Mouse (Mus musculus): Measurements from ENCODE around the gene M1ap. TPM values are rescaled to one million over a fixed set of nuclear protein-coding genes. Genes with fewer than 3 reads are reported as not detected.

The M1ap gene
- polyA plus RNA-seq, 1 experiment from 2014 or later, result 1.2 TPM

DNA sequence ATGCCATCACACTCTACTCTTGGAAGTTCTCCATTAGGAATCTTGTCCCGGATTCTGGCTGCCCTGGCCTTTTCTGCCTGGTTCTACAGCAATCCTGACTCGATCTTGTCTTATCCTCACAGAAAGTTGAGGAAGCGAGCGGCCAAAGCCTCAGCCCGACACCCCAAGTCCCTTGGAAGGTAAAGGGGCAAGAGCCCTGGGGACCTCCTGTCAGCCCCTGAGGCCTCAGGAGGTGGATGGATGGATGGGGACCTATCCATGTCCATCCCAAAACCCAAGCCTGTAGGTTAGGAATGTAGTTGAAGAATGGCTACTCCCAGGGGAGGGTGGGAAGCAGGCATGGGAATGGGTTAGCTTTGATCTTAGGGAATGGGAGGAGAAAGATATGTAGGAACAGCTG lies 97.3 kb downstream of the M1ap start:
- Histone ChIP-seq H3K27ac (no peak overlapping the region), H3K9ac (no peak overlapping the region), H3K36me3 (no peaks in the 10 kb centered on the region), H3K4me2 (no peak overlapping the region), H3K4me1 (no peaks in the 10 kb centered on the region), H3K4me3 (replicated peaks) (no peak overlapping the region), H3K27me3 (replicated peaks) (no peaks in the 10 kb centered on the region), H3K9me3 (no peaks in the 10 kb centered on the region)
- ATAC-seq (ENCODE audit: insufficient read depth, low FRiP score, low read depth), result no peak
- WGBS, result 87% methylated on average over 5 of the region's 5 CpGs

GRCm38 (mm10) chr6:83044742-83045141 lies 98.0 kb downstream of the M1ap start:
- no peak overlapping the region for H3K4me3 ChIP-seq (replicated peaks)
- no peaks in the 10 kb centered on the region for H3K27me3 ChIP-seq (replicated peaks)
- ATAC-seq (ENCODE audit: insufficient read depth, low FRiP score, low read depth), result no peak
- H3K4me1 ChIP-seq, result no peaks in the 10 kb centered on the region
- H3K4me2 ChIP-seq, result no peak overlapping the region
- WGBS, result 67% methylated on average over 9 of the region's 9 CpGs
- no peak overlapping the region for H3K9ac ChIP-seq
- H3K9me3 ChIP-seq, result no peaks in the 10 kb centered on the region
- no peaks in the 10 kb centered on the region for H3K36me3 ChIP-seq
- no peak overlapping the region for H3K27ac ChIP-seq

GRCm38 (mm10) chr6:83049367-83049766 lies 102.7 kb downstream of the M1ap start:
- H3K4me3 ChIP-seq (replicated peaks), result no peak overlapping the region
- H3K4me1 ChIP-seq, result peaks cover 13% of the 10 kb centered on the region
- H3K27ac ChIP-seq, result no peak overlapping the region
- H3K36me3 ChIP-seq, result peaks cover 12% of the 10 kb centered on the region
- no peak overlapping the region for H3K9ac ChIP-seq
- no peaks in the 10 kb centered on the region for H3K27me3 ChIP-seq (replicated peaks)
- H3K9me3 ChIP-seq, result no peaks in the 10 kb centered on the region
- no peak for ATAC-seq (ENCODE audit: insufficient read depth, low FRiP score, low read depth)
- 73% methylated on average over 10 of the region's 10 CpGs for WGBS
- H3K4me2 ChIP-seq, result no peak overlapping the region

DNA sequence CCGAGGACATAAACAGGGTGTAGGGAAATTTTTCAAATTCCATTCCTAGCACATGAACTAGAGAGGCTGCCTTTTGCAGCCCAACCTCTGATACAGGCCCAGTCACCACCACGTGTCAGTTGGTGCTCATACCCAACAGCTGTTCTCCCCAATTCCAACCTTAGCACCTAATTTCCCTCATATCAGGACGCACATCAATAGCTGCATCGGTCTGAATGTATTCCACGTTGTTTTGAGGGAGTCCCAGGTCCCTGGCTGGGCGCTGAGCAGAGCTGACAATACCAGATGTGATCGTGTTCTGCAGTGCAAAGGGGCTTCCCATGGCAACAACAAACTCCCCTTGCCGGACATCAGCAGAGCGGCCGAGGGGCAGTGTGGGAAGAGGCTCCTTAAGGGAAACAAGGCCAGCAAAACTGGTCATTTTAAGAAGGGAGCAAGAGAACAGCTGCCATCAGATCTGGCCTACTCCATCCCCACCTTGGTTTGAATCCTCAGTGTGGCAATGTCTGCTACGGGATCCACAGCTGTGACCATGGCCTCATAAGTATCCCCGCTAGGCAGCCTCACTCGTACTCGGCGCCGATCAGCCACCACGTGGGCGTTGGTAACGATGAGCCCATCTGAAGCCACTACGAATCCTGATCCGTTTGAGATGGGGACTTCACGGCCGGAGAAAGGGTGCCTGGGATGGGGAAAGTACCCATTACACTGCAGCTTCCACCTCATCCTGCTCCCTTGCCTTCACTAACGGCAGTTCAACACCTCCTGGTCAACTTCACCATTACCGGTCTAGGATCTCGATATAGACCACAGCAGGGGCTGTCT lies 106.6 kb downstream of the M1ap start:
- Histone ChIP-seq H3K9me3 (no peaks in the 10 kb centered on the region), H3K4me1 (peaks cover 22% of the 10 kb centered on the region), H3K27me3 (replicated peaks) (no peaks in the 10 kb centered on the region), H3K9ac (peak overlapping the region; percentile 55), H3K4me2 (peak overlapping the region; percentile 82), H3K36me3 (peaks cover 19% of the 10 kb centered on the region), H3K4me3 (replicated peaks) (peak overlapping the region; percentile 85), H3K27ac (peak overlapping the region; percentile 84)
- WGBS, result 2% methylated on average over 26 of the region's 26 CpGs
- ATAC-seq (ENCODE audit: insufficient read depth, low FRiP score, low read depth), result no peak

DNA sequence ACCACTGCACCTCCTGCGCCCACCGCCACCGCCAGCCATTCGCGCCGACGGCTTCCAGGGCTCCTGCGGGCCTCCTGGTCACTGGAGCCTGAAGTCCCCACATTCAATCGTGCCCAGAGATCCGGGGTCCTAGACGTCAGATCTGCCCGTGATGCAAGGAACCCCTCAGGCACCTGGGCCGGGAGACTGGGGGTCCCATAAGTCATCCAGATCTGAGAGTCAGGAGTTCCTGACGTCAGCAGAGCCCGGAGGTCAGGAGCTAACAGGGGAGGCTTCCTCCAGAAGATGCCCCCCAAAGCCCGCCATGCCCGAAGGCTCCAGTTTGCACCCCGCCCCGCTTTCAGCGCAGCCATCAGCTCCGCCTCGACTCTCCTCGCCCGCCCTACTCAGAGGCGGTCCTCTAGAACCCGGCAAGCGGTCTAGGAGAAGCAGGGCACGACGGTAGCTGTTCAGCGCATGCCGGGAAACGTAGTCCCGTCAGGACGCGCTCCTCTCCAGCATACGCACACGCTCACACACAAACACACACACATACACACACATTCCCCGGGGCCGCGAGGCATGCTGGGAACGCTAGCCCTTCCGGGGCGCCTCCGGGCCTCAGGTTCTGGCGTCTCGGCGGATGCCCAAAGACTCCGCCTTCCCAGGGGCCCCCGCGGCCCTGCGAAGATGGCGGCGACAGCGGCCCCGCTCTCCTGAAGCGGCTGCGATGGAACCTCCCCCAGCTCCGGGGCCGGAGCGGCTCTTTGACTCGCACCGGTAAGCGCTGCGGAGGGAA lies 107.6 kb downstream of the M1ap start, which contains the start of gene Aup1:
Gene Aup1 (plus strand): TSS at position 448 of the 778 bp plus-strand sequence.
- H3K4me1 ChIP-seq, result peaks cover 22% of the 10 kb centered on the region
- WGBS, result under 1% methylated on average over 62 of the region's 64 CpGs
- peak; percentile 97 for ATAC-seq (ENCODE audit: insufficient read depth, low FRiP score, low read depth)
- peak within 1 kb of the TSS; percentile 82 for H3K4me2 ChIP-seq
- no peaks in the 10 kb centered on the region for H3K9me3 ChIP-seq
- H3K27me3 ChIP-seq (replicated peaks), result no peaks in the 10 kb centered on the region
- H3K9ac ChIP-seq, result peak within 1 kb of the TSS; percentile 94
- peak within 1 kb of the TSS; percentile 85 for H3K4me3 ChIP-seq (replicated peaks)
- H3K27ac ChIP-seq, result peak within 1 kb of the TSS; percentile 84
- peaks cover 19% of the 10 kb centered on the region for H3K36me3 ChIP-seq

GRCm38 (mm10) chr6:83054871-83055431 lies 108.2 kb downstream of the M1ap start, which contains the start of gene Htra2:
Gene Htra2, minus strand, starts transcription at chr6:83055273.
- Histone ChIP-seq H3K27me3 (replicated peaks) (no peaks in the 10 kb centered on the region), H3K4me2 (peak within 1 kb of the TSS; percentile 82), H3K27ac (peak within 1 kb of the TSS; percentile 84), H3K9me3 (no peaks in the 10 kb centered on the region), H3K4me1 (peaks cover 22% of the 10 kb centered on the region), H3K36me3 (peaks cover 19% of the 10 kb centered on the region), H3K9ac (peak within 1 kb of the TSS; percentile 94), H3K4me3 (replicated peaks) (peak within 1 kb of the TSS; percentile 85)
- under 1% methylated on average over 50 of the region's 50 CpGs for WGBS
- ATAC-seq (ENCODE audit: insufficient read depth, low FRiP score, low read depth), result no peak

DNA sequence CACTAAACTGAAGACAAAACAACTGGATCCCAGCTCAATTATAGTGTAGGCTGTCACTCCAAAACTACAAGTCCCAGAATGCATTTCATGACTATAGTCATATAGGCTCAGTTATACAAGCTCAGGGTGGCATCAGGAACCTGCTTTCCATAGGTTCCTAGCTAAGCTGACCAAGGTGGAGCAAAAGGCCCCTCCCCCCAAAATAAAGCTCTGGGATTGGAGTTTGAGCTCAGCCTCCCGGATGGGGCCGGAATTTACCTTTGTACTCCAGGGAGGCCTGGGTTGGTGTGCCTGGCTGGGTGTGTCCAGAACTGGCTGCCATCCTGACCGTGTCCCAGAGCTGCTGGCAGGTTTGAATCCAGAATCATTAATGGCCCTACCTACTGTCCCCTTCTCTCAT lies 111.1 kb downstream of the M1ap start, which contains the start of gene Dqx1:
Gene Dqx1 (plus strand): TSS at position 55 of the 400 bp plus-strand sequence.
- peak; percentile 49 for ATAC-seq (ENCODE audit: insufficient read depth, low FRiP score, low read depth)
- H3K27me3 ChIP-seq (replicated peaks), result peaks cover 18% of the 10 kb centered on the region
- peaks cover 18% of the 10 kb centered on the region for H3K4me1 ChIP-seq
- H3K9me3 ChIP-seq, result no peaks in the 10 kb centered on the region
- H3K9ac ChIP-seq, result no peak within 1 kb of the TSS
- peak within 1 kb of the TSS; percentile 35 for H3K4me2 ChIP-seq
- WGBS, result 40% methylated on average over 3 of the region's 3 CpGs
- H3K4me3 ChIP-seq (replicated peaks), result peak within 1 kb of the TSS; percentile 22
- H3K36me3 ChIP-seq, result peaks cover 7% of the 10 kb centered on the region
- peak within 1 kb of the TSS; percentile 32; the same call in 1 of the 2 replicates for H3K27ac ChIP-seq

- ATAC-seq (ENCODE audit: insufficient read depth, low FRiP score, low read depth), result no peak
- WGBS, result 87% methylated on average over 2 of the region's 2 CpGs
- Histone ChIP-seq H3K4me3 (replicated peaks) (0 out of 2 replicates have a peak overlapping the region, but pooled peaks have one; percentile 22), H3K4me1 (peaks cover 10% of the 10 kb centered on the region), H3K9ac (no peak overlapping the region), H3K27me3 (replicated peaks) (peaks cover 27% of the 10 kb centered on the region), H3K9me3 (no peaks in the 10 kb centered on the region), H3K27ac (no peak overlapping the region), H3K4me2 (peak overlapping the region; percentile 35; the same call in 1 of the 2 replicates), H3K36me3 (peaks cover 7% of the 10 kb centered on the region)
Observed at GRCm38 (mm10) chr6:83058725-83059124, 112.0 kb downstream of the M1ap start.

GRCm38 (mm10) chr6:83065995-83066394 lies 119.3 kb downstream of the M1ap start:
- ATAC-seq (ENCODE audit: insufficient read depth, low FRiP score, low read depth), result no peak
- Histone ChIP-seq H3K27ac (no peak overlapping the region), H3K4me1 (peaks cover 24% of the 10 kb centered on the region), H3K36me3 (no peaks in the 10 kb centered on the region), H3K9me3 (no peaks in the 10 kb centered on the region), H3K4me2 (no peak overlapping the region), H3K9ac (no peak overlapping the region), H3K27me3 (replicated peaks) (peaks cover 93% of the 10 kb centered on the region), H3K4me3 (replicated peaks) (no peak overlapping the region)
- 32% methylated on average over 8 of the region's 8 CpGs for WGBS

- Histone ChIP-seq H3K27ac (no peak overlapping the region), H3K9ac (no peak overlapping the region), H3K4me2 (no peak overlapping the region), H3K4me3 (replicated peaks) (no peak overlapping the region), H3K9me3 (no peaks in the 10 kb centered on the region), H3K4me1 (peaks cover 28% of the 10 kb centered on the region), H3K27me3 (replicated peaks) (peaks cover 93% of the 10 kb centered on the region), H3K36me3 (no peaks in the 10 kb centered on the region)
- WGBS, result 24% methylated on average over 6 of the region's 6 CpGs
- ATAC-seq (ENCODE audit: insufficient read depth, low FRiP score, low read depth), result no peak
Observed at GRCm38 (mm10) chr6:83066441-83066840, 119.7 kb downstream of the M1ap start.

DNA sequence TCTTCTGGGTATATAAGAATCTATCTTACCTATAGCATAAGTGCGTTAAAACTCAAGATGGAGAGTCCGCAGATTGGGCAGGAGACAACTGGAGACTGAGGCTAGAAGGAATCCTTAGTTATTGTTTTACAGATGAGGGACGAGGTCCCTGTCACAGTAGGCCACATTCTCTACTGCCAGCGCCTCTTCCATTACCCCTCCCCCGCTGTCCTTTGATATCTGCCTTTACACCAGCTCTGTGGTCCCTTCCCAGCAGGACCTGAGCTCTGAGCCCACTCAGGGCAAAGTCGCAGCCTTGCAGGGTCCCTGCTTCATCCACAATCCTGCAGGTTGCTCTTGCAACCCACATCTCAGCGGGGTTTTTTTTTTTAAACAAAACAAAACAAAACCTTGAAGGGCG lies 121.5 kb downstream of the M1ap start:
- Histone ChIP-seq H3K27me3 (replicated peaks) (peaks cover 94% of the 10 kb centered on the region), H3K36me3 (no peaks in the 10 kb centered on the region), H3K4me1 (peaks cover 28% of the 10 kb centered on the region), H3K27ac (no peak overlapping the region), H3K9ac (no peak overlapping the region), H3K9me3 (no peaks in the 10 kb centered on the region), H3K4me2 (peak overlapping the region; percentile 56), H3K4me3 (replicated peaks) (peak overlapping the region; percentile 28)
- WGBS, result 9% methylated on average over 8 of the region's 8 CpGs
- ATAC-seq (ENCODE audit: insufficient read depth, low FRiP score, low read depth), result no peak
